Mouse (Mus musculus) spleen, adult 10 weeks (tissue): Measurements from ENCODE around the gene Brd9. TPM values are rescaled to one million over a fixed set of nuclear protein-coding genes. Genes with fewer than 3 reads are reported as not detected.

ENCODE experiments used
- polyA plus RNA-seq: library from polyadenylated mRNA; stranded (reverse); fragments of 350-450 nt; fragmentation: Illumina TruSeq; extraction: RNeasy Lipid Tissue Mini Kit (QIAGEN cat#74804); gene quantifications from one replicate; pipeline ENCODE4 v1.2.3, GENCODE M21; 2015; ENCODE audit warnings: low replicate concordance; ENCODE audit not compliant: insufficient read depth

Gene Brd9
- polyA plus RNA-seq, result 85.6 TPM

GRCm38 (mm10) chr13:73937321-73938176 lies at the start of gene Brd9, which contains the start of gene Trip13:
Gene Brd9 (plus strand): TSS chr13:73937811.
Gene Trip13 (minus strand): TSS chr13:73937784.

GRCm38 (mm10) chr13:73963551-73963950 lies 25.9 kb downstream of the Brd9 start, which contains the start of gene Zdhhc11:
Gene Zdhhc11 (plus strand): TSS chr13:73963851.

GRCm38 (mm10) chr13:74008948-74009718 lies 71.5 kb downstream of the Brd9 start, which contains the start of gene Tppp:
Gene Tppp (plus strand): TSS chr13:74009407.

Other genes with a start within 250 kb of the Brd9 start
- gene Slc6a19, start 232.9 kb upstream of the Brd9 start, polyA plus RNA-seq, result 3.5 TPM
- 38.9 TPM for gene Slc12a7, start 204.7 kb upstream of the Brd9 start, polyA plus RNA-seq
- 2.6 TPM for gene Nkd2, start 90.2 kb upstream of the Brd9 start, polyA plus RNA-seq
- gene Trip13, start within 50 bp of the Brd9 start, polyA plus RNA-seq, result 7.5 TPM
- gene Zdhhc11, start 26.0 kb downstream of the Brd9 start, polyA plus RNA-seq, result not detected
- gene Tppp, start 71.6 kb downstream of the Brd9 start, polyA plus RNA-seq, result 3.8 TPM
- 8.0 TPM for gene Cep72, start 124.5 kb downstream of the Brd9 start, polyA plus RNA-seq
- not detected for gene Slc9a3, start 183.6 kb downstream of the Brd9 start, polyA plus RNA-seq